Mouse (Mus musculus): ENCODE measurements around the gene Zfp286. TPM values are rescaled to one million over a fixed set of nuclear protein-coding genes. Genes with fewer than 3 reads are reported as not detected.
A peak's percentile ranks its signal among the peaks of the same experiment; 100 is the strongest.

Gene Zfp286
- polyA plus RNA-seq (2014; fragmentation: Nextera tagmentation; extraction: Ambion mirVana), result 27.1 and 28.9 TPM in 2 replicates

- Histone ChIP-seq H3K4me2 (replicated peaks) (peak within 1 kb of the TSS; percentile 89), H3K27ac (peak within 1 kb of the TSS; percentile 71), H3K36me3 (replicated peaks; ENCODE audit: control insufficient read depth, insufficient read depth) (peaks cover 26% of the 10 kb centered on the region), H3K9me3 (ENCODE audit: control insufficient read depth, low read length) (peaks cover 13% of the 10 kb centered on the region), H3K4me3 (replicated peaks; ENCODE audit: low read length) (peak within 1 kb of the TSS; percentile 65), H3K27me3 (ENCODE audit: control insufficient read depth, insufficient read depth, low read length) (no peaks in the 10 kb centered on the region), H3K9ac (peak within 1 kb of the TSS; percentile 79), H3K4me1 (replicated peaks; ENCODE audit: control insufficient read depth, insufficient read depth, low read length) (peaks cover 8% of the 10 kb centered on the region; the same call in 1 of the 2 replicates)
- WGBS, result 7% methylated on average over 34 of the region's 34 CpGs
- ATAC-seq (ENCODE audit: low FRiP score), result peak; percentile 96
- DNase-seq (ENCODE audit: low spot score), result peak; percentile 96
Measured at GRCm38 (mm10) chr11:62788935-62789616, at the start of gene Zfp286. TSS of gene Zfp286 (minus strand) at chr11:62789462.

GRCm38 (mm10) chr11:62831906-62832305, 42.6 kb upstream of the Zfp286 start:
- H3K9me3 ChIP-seq (ENCODE audit: control insufficient read depth, low read length), result no peaks in the 10 kb centered on the region
- no peaks in the 10 kb centered on the region for H3K4me1 ChIP-seq (replicated peaks; ENCODE audit: control insufficient read depth, insufficient read depth, low read length)
- ATAC-seq (ENCODE audit: low FRiP score), result no peak

GRCm38 (mm10) chr11:62830387-62830786, 41.1 kb upstream of the Zfp286 start:
- 87% methylated on average over 2 of the region's 2 CpGs for WGBS
- Histone ChIP-seq H3K9ac (no peak overlapping the region), H3K36me3 (replicated peaks; ENCODE audit: control insufficient read depth, insufficient read depth) (no peaks in the 10 kb centered on the region), H3K4me3 (replicated peaks; ENCODE audit: low read length) (no peak overlapping the region), H3K4me2 (replicated peaks) (no peak overlapping the region), H3K4me1 (replicated peaks; ENCODE audit: control insufficient read depth, insufficient read depth, low read length) (no peaks in the 10 kb centered on the region), H3K9me3 (ENCODE audit: control insufficient read depth, low read length) (no peaks in the 10 kb centered on the region), H3K27ac (no peak overlapping the region), H3K27me3 (ENCODE audit: control insufficient read depth, insufficient read depth, low read length) (no peaks in the 10 kb centered on the region)
- DNase-seq (ENCODE audit: low spot score) (no peak), ATAC-seq (ENCODE audit: low FRiP score) (no peak)

More at GRCm38 (mm10) chr11:62831906-62832305, 42.6 kb upstream of the Zfp286 start:
- Histone ChIP-seq H3K27me3 (ENCODE audit: control insufficient read depth, insufficient read depth, low read length) (no peaks in the 10 kb centered on the region), H3K4me3 (replicated peaks; ENCODE audit: low read length) (no peak overlapping the region), H3K9ac (no peak overlapping the region), H3K4me2 (replicated peaks) (no peak overlapping the region), H3K36me3 (replicated peaks; ENCODE audit: control insufficient read depth, insufficient read depth) (no peaks in the 10 kb centered on the region), H3K27ac (no peak overlapping the region)
- DNase-seq (ENCODE audit: low spot score), result no peak

- no peak overlapping the region for H3K27ac ChIP-seq
- H3K27me3 ChIP-seq (ENCODE audit: control insufficient read depth, insufficient read depth, low read length), result no peaks in the 10 kb centered on the region
- H3K4me1 ChIP-seq (replicated peaks; ENCODE audit: control insufficient read depth, insufficient read depth, low read length), result no peaks in the 10 kb centered on the region
- no peak overlapping the region for H3K9ac ChIP-seq
- ATAC-seq (ENCODE audit: low FRiP score) (no peak), DNase-seq (ENCODE audit: low spot score) (no peak)
- no peaks in the 10 kb centered on the region for H3K36me3 ChIP-seq (replicated peaks; ENCODE audit: control insufficient read depth, insufficient read depth)
- no peak overlapping the region for H3K4me2 ChIP-seq (replicated peaks)
- 87% methylated on average over 3 of the region's 3 CpGs for WGBS
- H3K9me3 ChIP-seq (ENCODE audit: control insufficient read depth, low read length), result no peaks in the 10 kb centered on the region
- no peak overlapping the region for H3K4me3 ChIP-seq (replicated peaks; ENCODE audit: low read length)
Measured at GRCm38 (mm10) chr11:62827911-62828310, 38.6 kb upstream of the Zfp286 start.

- H3K27ac ChIP-seq, result no peak overlapping the region
- H3K4me1 ChIP-seq (replicated peaks; ENCODE audit: control insufficient read depth, insufficient read depth, low read length), result no peaks in the 10 kb centered on the region
- H3K36me3 ChIP-seq (replicated peaks; ENCODE audit: control insufficient read depth, insufficient read depth), result no peaks in the 10 kb centered on the region
Measured at GRCm38 (mm10) chr11:62827135-62827534, 37.9 kb upstream of the Zfp286 start.

GRCm38 (mm10) chr11:62826106-62826733, 37.0 kb upstream of the Zfp286 start:
- no peaks in the 10 kb centered on the region for H3K9me3 ChIP-seq (ENCODE audit: control insufficient read depth, low read length)
- H3K4me2 ChIP-seq (replicated peaks), result no peak overlapping the region
- DNase-seq (ENCODE audit: low spot score) (no peak), ATAC-seq (ENCODE audit: low FRiP score) (no peak)
- H3K4me3 ChIP-seq (replicated peaks; ENCODE audit: low read length), result no peak overlapping the region
- 0 out of 2 replicates have a peak, but pooled peaks cover 6% of the 10 kb centered on the region for H3K4me1 ChIP-seq (replicated peaks; ENCODE audit: control insufficient read depth, insufficient read depth, low read length)
- 87% methylated on average over 6 of the region's 6 CpGs for WGBS
- no peak overlapping the region for H3K9ac ChIP-seq
- H3K27ac ChIP-seq, result no peak overlapping the region
- H3K36me3 ChIP-seq (replicated peaks; ENCODE audit: control insufficient read depth, insufficient read depth), result no peaks in the 10 kb centered on the region
- no peaks in the 10 kb centered on the region for H3K27me3 ChIP-seq (ENCODE audit: control insufficient read depth, insufficient read depth, low read length)

More at GRCm38 (mm10) chr11:62827135-62827534, 37.9 kb upstream of the Zfp286 start:
- H3K4me2 ChIP-seq (replicated peaks), result no peak overlapping the region
- ATAC-seq (ENCODE audit: low FRiP score) (no peak), DNase-seq (ENCODE audit: low spot score) (no peak)
- WGBS, result 95% methylated on average over 4 of the region's 4 CpGs
- H3K9me3 ChIP-seq (ENCODE audit: control insufficient read depth, low read length), result no peaks in the 10 kb centered on the region
- H3K4me3 ChIP-seq (replicated peaks; ENCODE audit: low read length), result no peak overlapping the region
- no peaks in the 10 kb centered on the region for H3K27me3 ChIP-seq (ENCODE audit: control insufficient read depth, insufficient read depth, low read length)
- no peak overlapping the region for H3K9ac ChIP-seq

- Histone ChIP-seq H3K4me1 (replicated peaks; ENCODE audit: control insufficient read depth, insufficient read depth, low read length) (peaks cover 13% of the 10 kb centered on the region), H3K9ac (no peak overlapping the region), H3K27me3 (ENCODE audit: control insufficient read depth, insufficient read depth, low read length) (no peaks in the 10 kb centered on the region), H3K27ac (no peak overlapping the region), H3K4me3 (replicated peaks; ENCODE audit: low read length) (no peak overlapping the region), H3K36me3 (replicated peaks; ENCODE audit: control insufficient read depth, insufficient read depth) (no peaks in the 10 kb centered on the region), H3K4me2 (replicated peaks) (no peak overlapping the region), H3K9me3 (ENCODE audit: control insufficient read depth, low read length) (no peaks in the 10 kb centered on the region)
- ATAC-seq (ENCODE audit: low FRiP score), result no peak
- 81% methylated on average over 9 of the region's 9 CpGs for WGBS
- DNase-seq (ENCODE audit: low spot score), result no peak
Measured at GRCm38 (mm10) chr11:62825222-62826105, 36.2 kb upstream of the Zfp286 start.

GRCm38 (mm10) chr11:62824211-62824610, 34.9 kb upstream of the Zfp286 start:
- 82% methylated on average over 7 of the region's 7 CpGs for WGBS
- no peak for DNase-seq (ENCODE audit: low spot score)

GRCm38 (mm10) chr11:62821893-62822292, 32.6 kb upstream of the Zfp286 start:
- Histone ChIP-seq H3K4me3 (replicated peaks; ENCODE audit: low read length) (no peak overlapping the region; the same call in 1 of the 2 replicates), H3K27me3 (ENCODE audit: control insufficient read depth, insufficient read depth, low read length) (no peaks in the 10 kb centered on the region), H3K4me2 (replicated peaks) (peak overlapping the region; percentile 39), H3K4me1 (replicated peaks; ENCODE audit: control insufficient read depth, insufficient read depth, low read length) (peaks cover 20% of the 10 kb centered on the region), H3K36me3 (replicated peaks; ENCODE audit: control insufficient read depth, insufficient read depth) (no peaks in the 10 kb centered on the region), H3K9ac (no peak overlapping the region), H3K9me3 (ENCODE audit: control insufficient read depth, low read length) (no peaks in the 10 kb centered on the region), H3K27ac (no peak overlapping the region)
- DNase-seq (ENCODE audit: low spot score) (no peak), ATAC-seq (ENCODE audit: low FRiP score) (no peak)
- 78% methylated on average over 5 of the region's 5 CpGs for WGBS

More at GRCm38 (mm10) chr11:62824211-62824610, 34.9 kb upstream of the Zfp286 start:
- H3K9me3 ChIP-seq (ENCODE audit: control insufficient read depth, low read length), result no peaks in the 10 kb centered on the region
- no peak for ATAC-seq (ENCODE audit: low FRiP score)
- no peak overlapping the region for H3K27ac ChIP-seq
- no peak overlapping the region for H3K9ac ChIP-seq
- H3K36me3 ChIP-seq (replicated peaks; ENCODE audit: control insufficient read depth, insufficient read depth), result no peaks in the 10 kb centered on the region
- peaks cover 20% of the 10 kb centered on the region for H3K4me1 ChIP-seq (replicated peaks; ENCODE audit: control insufficient read depth, insufficient read depth, low read length)
- no peak overlapping the region for H3K4me3 ChIP-seq (replicated peaks; ENCODE audit: low read length)
- no peaks in the 10 kb centered on the region for H3K27me3 ChIP-seq (ENCODE audit: control insufficient read depth, insufficient read depth, low read length)
- no peak overlapping the region for H3K4me2 ChIP-seq (replicated peaks)

Data from hindbrain, embryonic 14.5 days (tissue).